Mouse (Mus musculus): Measurements from ENCODE around the gene Pcnx2.

The Pcnx2 gene

GRCm38 (mm10) chr8:125898899-125899298 lies 782 bp upstream of the Pcnx2 start:
- in situ Hi-C loops (cut with MboI, MseI) = no loop called here

- in situ Hi-C loops (cut with MboI, MseI) = no loop called here
These were observed 729 bp downstream of the Pcnx2 start for GRCm38 (mm10) chr8:125897388-125897787.

GRCm38 (mm10) chr8:125889920-125890319 lies 8.2 kb downstream of the Pcnx2 start:
- in situ Hi-C loops (cut with MboI, MseI) = no loop called here

GRCm38 (mm10) chr8:125887549-125887948 lies 10.6 kb downstream of the Pcnx2 start:
- in situ Hi-C loops (cut with MboI, MseI) = no loop called here

DNA sequence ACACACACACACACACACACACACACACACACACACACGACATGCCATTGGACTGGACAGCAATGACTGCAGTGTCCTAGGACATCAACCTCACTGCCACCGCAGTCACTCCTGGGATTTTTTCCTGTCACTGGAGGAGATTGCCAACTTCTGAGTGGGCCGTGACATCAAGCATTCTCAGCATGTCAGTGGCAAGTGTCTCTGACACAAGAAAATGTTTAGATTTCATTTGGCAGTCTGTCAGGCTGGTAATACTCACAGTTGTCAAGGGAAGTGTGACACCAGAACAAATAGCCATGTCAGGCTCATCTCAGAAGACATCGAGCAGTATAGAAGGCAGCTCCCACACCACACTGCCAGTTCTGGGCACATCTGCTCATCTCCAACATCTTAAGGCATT lies 17.7 kb downstream of the Pcnx2 start:
- in situ Hi-C loops (cut with MboI, MseI) = no loop called here

GRCm38 (mm10) chr8:125873250-125873534 lies 24.9 kb downstream of the Pcnx2 start:
- in situ Hi-C loops (cut with MboI, MseI) = no loop called here

- in situ Hi-C loops (cut with MboI, MseI) = no loop called here
These were observed 25.4 kb downstream of the Pcnx2 start for GRCm38 (mm10) chr8:125872501-125873249.

- in situ Hi-C loops (cut with MboI, MseI) = no loop called here
These were observed 27.2 kb downstream of the Pcnx2 start for GRCm38 (mm10) chr8:125870821-125871321.

- in situ Hi-C loops (cut with MboI, MseI) = no loop called here
These were observed 27.9 kb downstream of the Pcnx2 start for GRCm38 (mm10) chr8:125870179-125870702.

- in situ Hi-C loops (cut with MboI, MseI) = loop anchor here (5.0 kb wide), 3 partner anchors 292 to 817 kb away; partner anchors contain the start of gene Disc1 (in 1 of the 2)
These were observed 28.4 kb downstream of the Pcnx2 start for GRCm38 (mm10) chr8:125869739-125870138.

DNA sequence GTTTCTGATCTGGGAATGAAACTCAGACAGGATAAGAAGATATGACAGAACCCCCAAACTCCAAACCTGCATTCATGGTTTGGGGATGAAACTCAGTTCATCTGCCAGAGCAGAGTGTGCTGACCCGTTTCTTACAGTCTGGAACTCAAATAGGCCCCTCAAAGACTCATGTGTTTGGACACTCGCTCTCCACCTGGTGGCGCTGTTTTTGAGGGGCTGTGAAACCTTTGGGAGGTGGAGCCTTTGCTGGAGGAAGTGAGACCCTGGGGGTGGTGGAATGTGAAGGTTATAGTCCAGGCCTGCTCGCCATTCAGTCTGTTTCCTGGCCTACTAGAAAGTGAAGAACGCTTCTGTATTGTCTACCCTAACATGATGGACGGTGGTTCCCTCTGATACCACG lies 29.6 kb downstream of the Pcnx2 start:
- in situ Hi-C loops (cut with MboI, MseI) = loop anchor here (5.0 kb wide), 3 partner anchors 291 to 816 kb away; partner anchors contain the start of gene Disc1 (in 1 of the 2)

- in situ Hi-C loops (cut with MboI, MseI) = loop anchor here (5.0 kb wide), 3 partner anchors 289 to 814 kb away; partner anchors contain the start of gene Disc1 (in 1 of the 2)
These were observed 32.0 kb downstream of the Pcnx2 start for GRCm38 (mm10) chr8:125866125-125866524.

DNA sequence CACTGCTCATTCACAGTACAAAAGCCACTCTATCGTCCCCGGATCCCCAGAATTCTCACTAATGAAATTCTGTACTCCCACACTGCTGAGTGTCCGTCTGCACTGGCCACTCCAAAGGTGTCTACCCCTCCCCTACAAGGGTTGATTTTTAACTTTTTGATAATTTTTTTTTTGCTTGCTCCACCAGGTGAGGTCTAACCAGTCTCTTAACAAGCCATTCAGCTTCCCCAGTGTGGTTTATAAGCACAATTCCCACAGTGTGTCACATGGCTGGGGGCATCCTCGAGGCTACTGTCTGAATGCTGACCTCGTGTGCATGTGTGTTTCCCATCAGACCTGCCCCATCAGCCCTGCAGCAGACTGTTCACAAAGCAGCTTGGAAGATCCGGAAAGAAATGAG lies 40.9 kb downstream of the Pcnx2 start:
- in situ Hi-C loops (cut with MboI, MseI) = no loop called here

DNA sequence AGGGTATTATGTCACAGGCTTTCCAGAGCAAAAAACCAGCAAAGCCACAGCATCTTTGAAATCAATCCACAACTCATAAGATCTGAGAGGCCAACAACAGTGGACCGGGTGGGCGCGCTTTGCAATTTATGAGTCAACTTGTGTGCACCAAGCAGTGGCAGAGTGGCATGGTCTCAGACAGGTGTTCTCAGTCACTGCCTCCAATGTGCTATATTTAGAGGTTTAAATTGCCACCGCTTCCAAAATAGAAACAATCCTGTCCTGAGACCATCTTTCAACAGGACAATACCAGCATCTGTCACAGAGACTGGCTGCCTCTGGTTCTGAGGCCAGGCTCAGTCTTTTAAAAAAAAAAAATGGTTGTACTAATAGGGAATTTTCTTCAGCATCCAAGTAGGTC lies 42.0 kb downstream of the Pcnx2 start:
- in situ Hi-C loops (cut with MboI, MseI) = no loop called here

DNA sequence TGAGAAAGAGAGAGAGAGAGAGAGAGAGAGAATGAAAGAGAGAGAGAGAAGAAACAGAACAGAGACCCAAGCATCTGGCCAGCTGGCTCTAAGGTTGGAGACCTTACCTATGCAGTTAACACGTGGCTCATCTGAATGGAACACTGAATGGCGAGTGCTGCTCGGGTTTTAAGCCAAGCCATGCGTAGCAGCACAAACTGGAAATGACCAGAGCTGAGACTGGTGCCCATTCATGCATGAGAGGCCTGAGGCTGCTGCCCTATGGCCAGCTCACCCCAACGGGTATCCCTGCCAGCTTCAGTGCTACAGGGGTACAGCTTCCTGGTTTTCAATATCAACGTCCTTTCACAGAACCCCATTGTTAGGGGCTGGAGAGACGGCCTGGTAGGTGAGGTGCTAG lies 43.7 kb downstream of the Pcnx2 start:
- in situ Hi-C loops (cut with MboI, MseI) = no loop called here

DNA sequence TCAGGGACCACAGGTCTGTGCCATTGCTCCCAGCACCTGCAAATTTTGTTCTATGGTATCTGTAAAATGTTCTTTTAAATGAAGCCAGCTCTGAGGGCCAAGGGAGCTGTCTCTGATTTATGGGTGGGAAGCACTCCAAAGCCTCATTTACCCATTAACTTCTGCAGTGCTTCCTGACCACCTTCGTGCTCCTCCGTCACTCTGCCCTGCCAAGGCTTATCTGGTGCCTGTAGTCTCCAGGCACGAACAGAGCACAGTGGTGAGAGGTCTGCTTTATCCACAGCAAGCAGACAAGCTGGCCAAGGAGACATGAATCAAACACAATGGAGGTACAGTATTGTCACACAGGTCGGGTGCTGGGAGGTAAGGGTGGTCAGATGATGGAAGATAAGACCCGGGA lies 44.8 kb downstream of the Pcnx2 start:
- in situ Hi-C loops (cut with MboI, MseI) = no loop called here

- in situ Hi-C loops (cut with MboI, MseI) = no loop called here
These were observed 48.9 kb downstream of the Pcnx2 start for GRCm38 (mm10) chr8:125849181-125849580.

GRCm38 (mm10) chr8:125847842-125848241 lies 50.3 kb downstream of the Pcnx2 start:
- in situ Hi-C loops (cut with MboI, MseI) = no loop called here

DNA sequence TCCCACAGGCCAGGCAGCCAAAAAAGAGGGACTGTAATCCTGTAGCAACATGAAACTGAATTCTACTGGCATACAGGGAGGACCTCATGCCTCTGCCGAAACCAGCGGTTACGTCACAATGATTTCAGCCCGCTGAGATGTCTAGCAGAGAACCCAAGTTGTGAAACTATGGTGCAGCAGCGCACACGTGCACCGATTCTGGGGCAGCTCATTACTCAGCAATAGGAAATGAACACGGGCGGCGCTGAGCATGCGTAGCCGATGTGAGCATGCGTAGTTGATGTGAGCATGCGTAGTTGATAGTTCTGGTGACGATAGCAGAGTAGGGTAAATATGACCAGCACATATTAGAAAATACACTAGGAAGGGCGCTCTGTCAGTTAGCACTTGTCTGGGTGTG lies 52.8 kb downstream of the Pcnx2 start:
- in situ Hi-C loops (cut with MboI, MseI) = no loop called here

DNA sequence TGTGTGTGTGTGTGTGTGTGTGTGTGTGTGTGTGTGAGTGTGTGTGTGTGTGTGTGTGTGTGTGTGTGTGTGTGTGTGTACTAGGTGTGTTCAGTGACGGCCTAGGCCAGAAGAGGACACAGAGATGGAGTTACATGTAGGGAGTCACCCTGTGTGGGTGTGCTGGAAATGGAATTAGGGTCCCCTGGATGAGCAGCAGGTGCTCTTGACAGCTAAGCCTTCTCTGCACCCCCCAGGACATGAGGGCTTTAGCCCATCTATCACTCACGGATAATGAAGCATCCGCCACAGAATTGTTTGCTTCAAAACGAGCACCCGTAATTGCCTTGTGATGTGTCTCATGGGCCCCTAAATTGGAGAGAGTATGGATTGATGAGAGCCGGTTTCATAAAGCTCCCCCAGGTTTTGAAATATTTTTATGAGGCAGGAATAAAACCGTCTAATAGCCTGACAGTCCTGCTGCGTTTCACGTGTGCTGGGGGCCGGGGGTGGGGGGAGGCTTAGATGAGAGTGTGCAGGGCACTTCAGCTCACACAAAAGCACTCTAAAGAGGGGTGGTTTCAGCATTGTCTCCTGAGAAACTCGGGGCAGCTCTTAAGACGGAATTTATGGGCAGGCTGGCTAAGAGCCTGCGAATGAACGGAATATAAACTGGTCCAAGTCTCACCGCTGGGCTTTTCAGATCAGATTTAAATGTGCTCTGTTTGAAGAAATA lies 54.8 kb downstream of the Pcnx2 start:
- in situ Hi-C loops (cut with MboI, MseI) = no loop called here

GRCm38 (mm10) chr8:125842158-125842557 lies 56.0 kb downstream of the Pcnx2 start:
- in situ Hi-C loops (cut with MboI, MseI) = no loop called here

DNA sequence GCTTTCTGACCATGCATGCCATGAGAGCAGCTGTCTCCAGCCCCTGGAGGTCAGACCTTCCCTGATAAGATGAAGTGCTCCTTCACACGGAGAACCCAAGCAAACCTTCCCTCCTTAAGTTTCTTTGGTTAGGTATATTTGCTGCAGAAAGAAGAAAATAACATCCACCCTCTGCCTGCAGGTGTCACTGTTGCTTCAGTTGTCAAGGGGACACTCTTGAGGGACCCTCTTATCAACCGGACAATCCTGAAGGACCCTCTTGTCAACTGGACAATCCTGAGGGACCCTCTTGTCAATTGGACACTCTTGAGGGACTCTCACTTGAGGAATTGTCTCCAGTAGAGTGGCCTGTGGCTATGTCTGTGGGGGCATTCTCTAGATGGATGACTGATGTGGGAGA lies 73.4 kb downstream of the Pcnx2 start:
- in situ Hi-C loops (cut with MboI, MseI) = no loop called here

GRCm38 (mm10) chr8:125823719-125824118 lies 74.4 kb downstream of the Pcnx2 start:
- in situ Hi-C loops (cut with MboI, MseI) = no loop called here
